Mouse (Mus musculus) liver, embryonic 11.5 days (tissue): ENCODE results near the gene Gpr26. TPM values are rescaled to one million over a fixed set of nuclear protein-coding genes. Genes with fewer than 3 reads are reported as not detected.

ENCODE experiments used
- ATAC-seq: fragments of 200-750 bp; cut with Nextera tagmentation; replicated peaks from 2 replicates; pipeline ENCODE4 v1.8.0; 2017; ENCODE audit warnings: moderate number of reproducible peaks, mild to moderate bottlenecking, moderate TSS enrichment, moderate library complexity; ENCODE audit not compliant: low FRiP score
- DNase-seq: peaks from one replicate; pipeline ENCODE4 v3.0.0-alpha.2; 2017; ENCODE audit warnings: low spot score
- H3K27ac ChIP-seq: fragments of 300-500 bp; sonication (generic); 2 replicates; pipeline ENCODE4 v1.5.1; 2014; ENCODE audit warnings: mild to moderate bottlenecking, low read depth, low read length, control low read depth
- H3K27me3 ChIP-seq: fragments of 300-500 bp; sonication (generic); replicated peaks from 2 replicates; pipeline ENCODE4 v1.6.1; 2014; ENCODE audit warnings: low read length, mixed read lengths; ENCODE audit not compliant: control insufficient read depth, insufficient read depth
- H3K36me3 ChIP-seq: fragments of 300-500 bp; sonication (generic); 2 replicates; pipeline ENCODE4 v1.6.1; 2014; ENCODE audit warnings: mild to moderate bottlenecking, low read length, moderate library complexity, mixed read lengths; ENCODE audit not compliant: control insufficient read depth, insufficient read depth
- H3K4me1 ChIP-seq: fragments of 300-500 bp; sonication (generic); replicated peaks from 2 replicates; pipeline ENCODE4 v1.6.1; 2014; ENCODE audit warnings: low read length, mixed read lengths; ENCODE audit not compliant: control insufficient read depth, insufficient read depth
- H3K4me2 ChIP-seq: fragments of 300-500 bp; sonication (generic); 2 replicates; pipeline ENCODE4 v1.6.1; 2014; ENCODE audit warnings: mild to moderate bottlenecking, control low read depth, moderate library complexity
- H3K4me3 ChIP-seq: fragments of 300-500 bp; sonication (generic); 2 replicates; pipeline ENCODE4 v1.5.1; 2014; ENCODE audit warnings: low read depth, low read length, control low read depth
- H3K9ac ChIP-seq: fragments of 300-500 bp; sonication (generic); 2 replicates; pipeline ENCODE4 v1.6.1; 2014; ENCODE audit warnings: low read depth, low read length, control low read depth
- H3K9me3 ChIP-seq: fragments of 300-500 bp; sonication (generic); 2 replicates; pipeline ENCODE4 v1.6.1; 2016; ENCODE audit warnings: low read length, inconsistent platforms, mixed read lengths; ENCODE audit not compliant: control insufficient read depth
- WGBS: fragments of 180-500 bp; shearing (Covaris S2); extraction: QIAGEN DNeasy Blood & Tissue Kit; methylation state at CpG from one replicate; pipeline ENCODE4 v1.1.7; 2014; 5-methylcytosine and 5-hydroxymethylcytosine counted together
- polyA plus RNA-seq: library from polyadenylated mRNA; unstranded; fragments of >200 nt; fragmentation: Nextera tagmentation; extraction: Ambion mirVana; gene quantifications from 2 replicates; pipeline ENCODE4 v1.2.1, GENCODE M21; 2014

Gene Gpr26
- polyA plus RNA-seq, 1 experiment from 2014 or later = not detected

- Histone ChIP-seq H3K9ac (no peak overlapping the region), H3K36me3 (no peaks in the 10 kb centered on the region), H3K4me1 (no peaks in the 10 kb centered on the region), H3K27me3 (no peaks in the 10 kb centered on the region), H3K9me3 (no peaks in the 10 kb centered on the region), H3K4me3 (no peak overlapping the region), H3K27ac (no peak overlapping the region), H3K4me2 (no peak overlapping the region)
- ATAC-seq = no peak
- WGBS = 31% methylated on average over 1 of the region's 1 CpGs
- DNase-seq = no peak
Measured at GRCm38 (mm10) chr7:132012969-132013679, 46.9 kb downstream of the Gpr26 start.

GRCm38 (mm10) chr7:132013970-132014369 lies 47.7 kb downstream of the Gpr26 start:
- no peak overlapping the region for H3K4me2 ChIP-seq
- no peaks in the 10 kb centered on the region for H3K4me1 ChIP-seq
- no peak for DNase-seq
- 74% methylated on average over 5 of the region's 5 CpGs for WGBS
- no peak overlapping the region for H3K9ac ChIP-seq
- ATAC-seq = no peak
- no peak overlapping the region for H3K27ac ChIP-seq
- no peaks in the 10 kb centered on the region for H3K36me3 ChIP-seq
- no peaks in the 10 kb centered on the region for H3K9me3 ChIP-seq
- no peaks in the 10 kb centered on the region for H3K27me3 ChIP-seq
- H3K4me3 ChIP-seq = no peak overlapping the region

- H3K9ac ChIP-seq = no peak overlapping the region
- WGBS = 17% methylated on average over 3 of the region's 3 CpGs
- H3K4me3 ChIP-seq = no peak overlapping the region
- no peaks in the 10 kb centered on the region for H3K4me1 ChIP-seq
- DNase-seq (no peak), ATAC-seq (no peak)
- no peak overlapping the region for H3K27ac ChIP-seq
- no peaks in the 10 kb centered on the region for H3K27me3 ChIP-seq
- no peak overlapping the region for H3K4me2 ChIP-seq
- H3K9me3 ChIP-seq = no peaks in the 10 kb centered on the region
- H3K36me3 ChIP-seq = no peaks in the 10 kb centered on the region
Measured at GRCm38 (mm10) chr7:132015193-132015592, 48.9 kb downstream of the Gpr26 start.

- Histone ChIP-seq H3K4me3 (no peak overlapping the region), H3K36me3 (no peaks in the 10 kb centered on the region), H3K4me2 (no peak overlapping the region), H3K9me3 (no peaks in the 10 kb centered on the region), H3K9ac (no peak overlapping the region), H3K27me3 (no peaks in the 10 kb centered on the region), H3K4me1 (no peaks in the 10 kb centered on the region), H3K27ac (no peak overlapping the region)
- ATAC-seq (no peak), DNase-seq (no peak)
- 69% methylated on average over 3 of the region's 3 CpGs for WGBS
Measured at GRCm38 (mm10) chr7:132015933-132016332, 49.7 kb downstream of the Gpr26 start.

DNA sequence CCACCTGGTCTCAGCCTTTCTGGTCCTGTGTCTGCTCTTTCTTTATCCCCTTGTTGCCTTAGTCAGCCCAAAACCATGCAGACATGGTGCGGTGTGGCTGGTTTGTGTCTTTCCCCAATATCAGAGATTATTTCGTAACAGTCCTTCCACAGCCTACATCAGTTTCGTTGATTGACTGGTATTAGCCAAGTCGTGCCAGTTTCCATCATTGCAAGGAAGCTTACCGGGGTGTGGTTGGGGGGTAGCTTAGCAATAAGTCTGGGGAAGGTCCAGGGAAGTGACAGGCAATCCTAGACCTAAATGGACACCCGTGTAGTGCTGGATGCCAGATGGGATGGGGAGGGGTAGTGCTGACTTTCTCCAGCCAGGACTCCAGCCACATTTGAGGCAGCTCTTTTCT lies 59.3 kb downstream of the Gpr26 start:
- Histone ChIP-seq H3K9ac (no peak overlapping the region), H3K4me2 (no peak overlapping the region), H3K36me3 (no peaks in the 10 kb centered on the region), H3K4me1 (no peaks in the 10 kb centered on the region), H3K27ac (no peak overlapping the region), H3K27me3 (no peaks in the 10 kb centered on the region), H3K4me3 (no peak overlapping the region), H3K9me3 (no peaks in the 10 kb centered on the region)
- DNase-seq = no peak
- no peak for ATAC-seq
- WGBS = 62% methylated on average over 6 of the region's 6 CpGs

DNA sequence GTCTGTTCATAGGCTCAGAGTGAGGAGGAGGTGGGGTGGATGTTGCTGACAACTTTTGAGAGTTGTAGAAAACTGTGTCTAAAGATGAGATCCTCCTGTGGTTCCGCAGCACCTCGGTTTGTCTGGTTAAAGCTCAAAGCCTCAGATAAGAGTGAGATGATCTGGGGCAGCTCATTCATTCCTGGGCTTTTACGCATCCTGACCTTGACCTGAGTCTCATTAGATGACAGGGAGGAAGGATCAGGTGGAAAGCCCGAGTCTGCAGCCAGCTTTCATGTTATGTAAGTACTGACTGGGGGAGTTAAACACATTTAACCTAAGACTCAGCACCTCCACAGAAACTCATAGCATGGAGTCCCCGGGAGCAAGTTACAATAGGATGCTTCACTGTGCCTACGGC lies 60.4 kb downstream of the Gpr26 start:
- H3K4me2 ChIP-seq = no peak overlapping the region
- 45% methylated on average over 6 of the region's 6 CpGs for WGBS
- H3K27ac ChIP-seq = no peak overlapping the region
- no peaks in the 10 kb centered on the region for H3K4me1 ChIP-seq
- H3K27me3 ChIP-seq = no peaks in the 10 kb centered on the region
- H3K36me3 ChIP-seq = no peaks in the 10 kb centered on the region
- H3K9ac ChIP-seq = no peak overlapping the region
- DNase-seq = no peak
- no peaks in the 10 kb centered on the region for H3K9me3 ChIP-seq
- no peak for ATAC-seq
- H3K4me3 ChIP-seq = no peak overlapping the region

DNA sequence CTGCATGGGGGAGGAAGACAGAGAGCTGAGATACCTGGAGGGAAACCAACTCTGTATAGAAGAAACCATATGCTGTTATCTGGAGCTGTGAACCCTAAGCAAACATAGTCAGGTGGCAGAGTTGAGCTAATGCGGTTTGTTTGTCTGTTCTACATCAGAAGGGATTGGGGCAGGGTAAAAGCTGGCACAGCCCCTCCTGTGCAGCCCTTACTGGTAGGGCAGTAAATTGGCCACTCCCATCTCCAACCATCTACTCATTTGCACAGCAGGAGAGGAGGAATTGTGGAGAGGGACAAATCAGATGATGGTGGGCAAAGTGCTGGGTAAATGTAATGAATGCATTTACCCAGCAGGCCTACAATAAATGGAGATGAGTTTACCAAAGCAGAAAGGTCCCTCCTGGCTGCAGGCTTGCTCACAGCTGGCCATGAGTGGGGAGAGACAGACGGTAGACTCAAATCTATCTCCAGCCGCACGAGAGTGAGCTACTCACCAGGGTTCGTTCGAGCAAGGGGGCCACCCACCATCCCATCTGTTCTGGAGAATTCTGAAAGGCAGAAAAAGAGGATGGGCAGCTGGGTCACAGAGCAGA lies 65.8 kb downstream of the Gpr26 start:
- ATAC-seq = no peak
- Histone ChIP-seq H3K9ac (no peak overlapping the region), H3K4me1 (no peaks in the 10 kb centered on the region), H3K36me3 (no peaks in the 10 kb centered on the region), H3K27me3 (no peaks in the 10 kb centered on the region), H3K27ac (no peak overlapping the region), H3K9me3 (no peaks in the 10 kb centered on the region), H3K4me3 (no peak overlapping the region), H3K4me2 (no peak overlapping the region)
- WGBS = 62% methylated on average over 6 of the region's 6 CpGs
- no peak for DNase-seq
